Mouse (Mus musculus): ENCODE data around the gene Cdc25a. TPM values are rescaled to one million over a fixed set of nuclear protein-coding genes. Genes with fewer than 3 reads are reported as not detected.

Cdc25a gene
- 6.4 and 7.5 TPM in 2 replicates for polyA plus RNA-seq (2012; rRNA removed)

DNA sequence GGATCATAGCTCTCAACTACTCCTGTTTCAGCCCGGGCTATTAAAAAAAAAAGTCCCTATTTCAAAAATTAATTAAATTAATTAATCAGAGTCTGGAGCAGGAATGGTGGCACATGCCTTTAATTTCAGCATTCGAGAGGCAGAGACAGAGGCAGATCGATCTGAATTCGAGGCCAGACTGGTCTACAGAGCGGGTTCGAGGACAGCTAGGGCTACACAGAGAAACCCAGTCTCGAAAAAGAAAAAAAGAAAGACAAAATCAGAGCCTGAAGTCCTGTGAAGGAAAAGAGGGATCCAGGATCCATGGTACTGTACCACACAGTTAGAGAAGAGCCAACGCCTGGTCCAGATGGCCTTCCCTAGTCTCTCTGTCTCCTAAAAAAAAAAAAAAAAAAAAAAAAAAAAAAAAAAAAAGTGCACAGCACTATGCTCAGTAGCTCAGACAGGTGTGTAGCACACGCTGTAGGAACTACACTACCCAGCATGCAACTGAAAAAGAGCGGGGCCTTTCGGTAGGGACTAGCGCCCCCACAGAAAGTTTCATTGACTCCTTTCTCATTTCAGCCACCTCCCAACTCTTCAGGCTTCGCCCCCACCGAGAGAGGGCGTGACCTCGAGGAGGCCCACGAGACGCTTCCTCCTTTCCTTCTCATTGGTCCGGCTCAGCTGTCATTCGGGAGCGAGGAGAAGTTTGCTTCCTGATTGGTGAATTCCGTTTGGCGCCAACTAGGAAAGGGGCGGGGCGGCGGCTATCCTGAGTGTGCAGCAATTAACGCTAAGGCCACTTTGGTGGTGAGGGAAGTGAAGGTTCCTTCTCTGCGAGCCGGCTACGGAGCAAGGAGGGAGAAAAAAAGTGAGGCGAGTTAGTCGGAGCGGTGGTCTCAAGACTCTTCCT lies at the start of gene Cdc25a:
Cdc25a (plus strand) TSS at position 783 of the 895 bp plus-strand sequence.

DNA sequence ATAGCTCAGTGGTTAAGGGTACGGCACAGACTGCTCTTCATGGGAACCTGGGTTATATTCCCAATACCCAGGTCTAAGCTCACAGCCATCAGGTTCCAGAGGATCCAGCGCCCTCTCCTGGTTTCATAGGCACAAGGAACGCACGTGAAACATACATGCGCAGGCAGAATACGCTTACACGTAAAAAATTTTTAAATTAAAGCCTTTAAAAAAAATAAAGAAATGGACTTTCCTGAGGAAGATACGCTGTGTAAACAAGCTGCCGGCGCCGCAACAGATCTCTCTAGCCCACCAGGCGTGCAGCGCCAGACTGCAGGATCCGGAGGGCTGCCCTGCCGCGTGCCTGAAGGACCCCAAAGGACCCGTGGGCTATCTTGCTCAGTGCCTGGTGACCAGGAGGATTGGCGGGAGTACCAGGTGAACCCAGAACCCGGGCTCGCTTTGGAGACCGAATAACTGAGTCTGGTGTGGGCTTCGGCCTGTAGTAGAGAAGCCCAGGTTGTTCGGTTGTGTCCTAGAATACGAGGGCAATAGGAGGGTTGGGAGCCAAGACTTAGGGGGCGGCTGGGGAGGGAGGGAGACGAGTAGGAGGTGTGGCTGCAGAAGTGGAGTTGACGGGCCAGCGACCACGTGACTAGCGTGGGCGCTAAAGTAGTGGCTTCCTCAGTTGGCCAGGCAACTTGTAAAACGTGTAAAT lies 42.8 kb upstream of the Cdc25a start, which contains the start of gene Nme6:
Nme6 (plus strand) TSS at position 359 of the 697 bp plus-strand sequence.

DNA sequence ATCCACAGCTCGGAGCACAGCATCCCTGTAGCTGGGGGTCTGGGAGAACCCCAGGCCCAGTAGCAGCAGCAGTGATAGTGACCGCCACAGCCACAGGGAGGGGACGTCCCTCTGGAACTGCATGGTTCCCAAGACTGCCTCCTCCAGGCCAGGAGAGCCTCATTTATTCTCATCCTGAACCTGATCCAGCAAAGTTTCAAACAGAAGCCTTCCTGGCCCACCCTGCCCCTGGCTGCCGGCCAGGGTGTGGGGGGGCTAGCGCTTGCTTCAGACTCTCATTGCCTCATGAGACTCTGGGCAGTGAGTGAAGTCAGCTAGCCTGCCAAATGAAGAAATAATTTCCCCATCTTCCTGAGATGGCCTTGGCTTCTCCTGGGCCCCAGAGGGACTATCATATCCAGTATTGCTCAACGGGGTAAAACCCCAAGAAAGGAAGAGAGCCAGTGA lies 26.0 kb upstream of the Cdc25a start, which contains the start of gene Camp:
Camp (minus strand) TSS at position 306 of the 447 bp plus-strand sequence.

DNA sequence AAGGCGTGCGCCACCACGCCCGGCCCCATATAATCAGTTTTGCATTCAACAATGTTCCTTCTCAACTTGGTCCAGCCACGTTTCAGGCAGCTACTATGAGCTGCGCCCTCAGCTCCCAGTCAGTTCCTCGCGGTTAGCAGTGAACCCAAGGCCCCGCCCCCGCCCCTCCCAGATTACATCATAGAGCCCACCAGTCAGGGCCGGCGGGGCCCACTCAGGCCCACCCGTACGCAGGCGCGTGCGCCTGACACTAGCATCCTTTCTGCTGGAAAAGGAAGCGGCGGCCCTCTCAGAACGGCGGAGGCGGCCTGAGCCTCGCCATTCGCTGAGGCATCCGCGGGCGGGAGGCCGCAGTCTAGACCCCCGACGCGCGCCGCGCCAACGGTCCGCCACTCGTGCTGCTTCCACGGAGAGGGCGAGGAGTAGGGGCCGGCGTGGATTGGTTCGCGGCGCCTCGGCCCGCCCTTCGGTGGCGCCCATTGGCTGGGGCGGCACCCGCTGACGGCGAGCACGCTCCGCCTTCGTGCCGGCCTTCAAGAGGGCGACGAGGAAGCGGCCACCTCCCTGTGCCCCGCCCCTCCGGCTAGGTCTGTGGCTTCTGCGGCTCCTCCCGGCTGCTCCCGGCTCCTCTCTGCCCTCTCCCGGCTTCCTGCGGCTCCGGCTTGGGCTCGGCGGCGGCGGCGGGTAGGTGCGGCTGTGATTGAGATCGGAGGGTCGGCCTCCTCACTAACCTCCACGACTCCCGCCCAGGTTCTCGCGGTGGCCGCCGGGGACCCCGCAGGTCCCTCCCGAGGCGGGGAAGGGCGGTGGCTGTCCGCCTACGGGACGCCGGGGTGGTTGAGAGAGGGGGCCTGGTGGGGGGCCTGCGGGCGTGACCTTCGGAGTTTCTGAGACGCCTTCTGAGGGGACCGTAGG lies 56.1 kb downstream of the Cdc25a start, which contains the start of gene Map4:
Map4 (plus strand) TSS at position 204 of the 915 bp plus-strand sequence.

Other genes starting within 250 kb of the Cdc25a start
- gene Fbxw24, start 249.5 kb upstream of the Cdc25a start, polyA plus RNA-seq (2012; rRNA removed): not detected in 2 replicates
- not detected in 2 replicates for gene Fbxw25, start 210.9 kb upstream of the Cdc25a start, polyA plus RNA-seq (2012; rRNA removed)
- gene Fbxw18, start 172.9 kb upstream of the Cdc25a start, polyA plus RNA-seq (2012; rRNA removed): 0.04 and 0.05 TPM in 2 replicates
- 0.02 TPM in 1 of 2 replicates, not detected in the other for gene Fbxw26, start 129.5 kb upstream of the Cdc25a start, polyA plus RNA-seq (2012; rRNA removed)
- 0.10 TPM in 1 of 2 replicates, not detected in the other for gene Fbxw27, start 84.9 kb upstream of the Cdc25a start, polyA plus RNA-seq (2012; rRNA removed)
- gene Spink8, start 63.3 kb upstream of the Cdc25a start, polyA plus RNA-seq (2012; rRNA removed): not detected in 2 replicates
- gene Nme6, start 42.8 kb upstream of the Cdc25a start, polyA plus RNA-seq (2012; rRNA removed): 40.1 and 46.4 TPM in 2 replicates
- gene Camp, start 26.0 kb upstream of the Cdc25a start, polyA plus RNA-seq (2012; rRNA removed): 463 and 697 TPM in 2 replicates
- 14.1 and 17.6 TPM in 2 replicates for gene Map4, start 55.9 kb downstream of the Cdc25a start, polyA plus RNA-seq (2012; rRNA removed)
- 7.1 and 8.4 TPM in 2 replicates for gene Smarcc1, start 242.1 kb downstream of the Cdc25a start, polyA plus RNA-seq (2012; rRNA removed)
- gene Dhx30, start 242.3 kb downstream of the Cdc25a start, polyA plus RNA-seq (2012; rRNA removed): 19.8 and 23.6 TPM in 2 replicates

All from liver, embryonic 18 days (tissue).